Mouse (Mus musculus) neural tube, embryonic 11.5 days (tissue): ENCODE measurements at regions not wholly inside any gene's neighbourhood (a gene's known extent, or its start where the extent isn't known, plus 50 kb on each side); places are given as distances from the start of the nearest gene placed in this dataset.

Experiments
- ATAC-seq: fragments of 200-750 bp; cut with Nextera tagmentation; 2 replicates; pipeline ENCODE4 v1.8.0; 2017; ENCODE audit warnings: moderate number of reproducible peaks, mild to moderate bottlenecking, moderate TSS enrichment, moderate library complexity; ENCODE audit not compliant: insufficient read depth, low FRiP score, low TSS enrichment
- DNase-seq: peaks from one replicate; pipeline ENCODE4 v3.0.0-alpha.2; 2015; ENCODE audit warnings: low spot score
- H3K27ac ChIP-seq: fragments of 300-500 bp; sonication (generic); 2 replicates; pipeline ENCODE4 v1.5.1; 2014; ENCODE audit warnings: low read depth, mild to moderate bottlenecking, low read length
- H3K27me3 ChIP-seq: fragments of 300-500 bp; sonication (generic); 2 replicates; pipeline ENCODE4 v1.6.1; 2014; ENCODE audit warnings: mild to moderate bottlenecking, low read length, mixed read lengths; ENCODE audit not compliant: control insufficient read depth, insufficient read depth
- H3K36me3 ChIP-seq: fragments of 300-500 bp; sonication (generic); 2 replicates; pipeline ENCODE4 v1.6.1; 2014; ENCODE audit warnings: mild to moderate bottlenecking, low read length, moderate library complexity, mixed read lengths; ENCODE audit not compliant: control insufficient read depth, insufficient read depth
- H3K4me1 ChIP-seq: fragments of 300-500 bp; sonication (generic); 2 replicates; pipeline ENCODE4 v1.6.1; 2014; ENCODE audit warnings: low read length, mixed read lengths; ENCODE audit not compliant: control insufficient read depth, insufficient read depth
- H3K4me2 ChIP-seq: fragments of 300-500 bp; sonication (generic); 2 replicates; pipeline ENCODE4 v1.6.1; 2014; ENCODE audit warnings: low read depth, mild to moderate bottlenecking, moderate library complexity
- H3K4me3 ChIP-seq: fragments of 300-500 bp; sonication (generic); 2 replicates; pipeline ENCODE4 v1.5.1; 2014; ENCODE audit warnings: low read depth, low read length
- H3K9ac ChIP-seq: fragments of 300-500 bp; sonication (generic); 2 replicates; pipeline ENCODE4 v1.6.1; 2014; ENCODE audit warnings: mild to moderate bottlenecking, low read length
- H3K9me3 ChIP-seq: fragments of 300-500 bp; sonication (generic); 2 replicates; pipeline ENCODE4 v1.6.1; 2016; ENCODE audit warnings: low read length; ENCODE audit not compliant: control insufficient read depth
- WGBS: fragments of 180-500 bp; shearing (Covaris S2); extraction: QIAGEN DNeasy Blood & Tissue Kit; methylation state at CpG from one replicate; pipeline ENCODE4 v1.1.7; 2014; 5-methylcytosine and 5-hydroxymethylcytosine counted together

GRCm38 (mm10) chr10:24453507-24453906 is 141.7 kb upstream of the Ccn2 start:
- DNase-seq (no peak), ATAC-seq (no peak)
- H3K4me3 ChIP-seq = no peak overlapping the region
- H3K9me3 ChIP-seq = no peaks in the 10 kb centered on the region
- no peaks in the 10 kb centered on the region for H3K4me1 ChIP-seq
- no peak overlapping the region for H3K4me2 ChIP-seq
- no peak overlapping the region for H3K27ac ChIP-seq
- 0 out of 2 replicates have a peak, but pooled peaks cover 2% of the 10 kb centered on the region for H3K36me3 ChIP-seq
- 88% methylated on average over 4 of the region's 4 CpGs for WGBS
- no peaks in the 10 kb centered on the region for H3K27me3 ChIP-seq
- H3K9ac ChIP-seq = no peak overlapping the region

GRCm38 (mm10) chr10:24458667-24459066 is 136.6 kb upstream of the Ccn2 start:
- Histone ChIP-seq H3K27me3 (no peaks in the 10 kb centered on the region), H3K36me3 (0 out of 2 replicates have a peak, but pooled peaks cover 2% of the 10 kb centered on the region), H3K4me2 (no peak overlapping the region), H3K9me3 (no peaks in the 10 kb centered on the region), H3K4me1 (no peaks in the 10 kb centered on the region), H3K4me3 (no peak overlapping the region), H3K27ac (no peak overlapping the region), H3K9ac (no peak overlapping the region)
- DNase-seq (no peak), ATAC-seq (no peak)
- 73% methylated on average over 2 of the region's 2 CpGs for WGBS

DNA sequence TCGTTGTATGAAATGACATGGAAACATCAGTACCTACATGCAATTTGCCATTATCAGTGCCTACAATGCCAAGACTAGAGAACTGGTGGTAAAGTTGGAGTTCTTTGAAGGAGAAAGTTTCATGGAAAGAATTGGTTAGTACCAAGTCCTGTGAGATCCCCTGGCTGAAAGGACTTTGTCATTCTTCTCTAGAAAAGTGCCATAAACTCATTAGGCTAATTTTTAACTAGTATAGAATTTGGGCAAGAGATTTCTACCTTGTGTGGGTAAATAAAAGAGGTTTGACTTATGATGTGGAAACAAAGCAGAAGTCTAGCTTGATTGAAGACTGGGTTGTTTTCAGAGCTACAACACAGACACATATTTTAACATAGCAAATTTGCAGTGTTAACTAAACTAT is 131.4 kb upstream of the Ccn2 start:
- H3K4me3 ChIP-seq = no peak overlapping the region
- WGBS = 62% methylated on average over 1 of the region's 1 CpGs

GRCm38 (mm10) chr10:24464377-24464776 is 130.9 kb upstream of the Ccn2 start:
- ATAC-seq (no peak), DNase-seq (no peak)
- no peak overlapping the region for H3K27ac ChIP-seq
- no peaks in the 10 kb centered on the region for H3K36me3 ChIP-seq
- no peak overlapping the region for H3K4me2 ChIP-seq
- WGBS = 88% methylated on average over 3 of the region's 3 CpGs
- H3K9me3 ChIP-seq = no peaks in the 10 kb centered on the region
- H3K9ac ChIP-seq = no peak overlapping the region
- no peaks in the 10 kb centered on the region for H3K4me1 ChIP-seq
- no peak overlapping the region for H3K4me3 ChIP-seq
- no peaks in the 10 kb centered on the region for H3K27me3 ChIP-seq

More for the DNA sequence above, 131.4 kb upstream of the Ccn2 start:
- H3K9me3 ChIP-seq = no peaks in the 10 kb centered on the region
- H3K4me2 ChIP-seq = no peak overlapping the region
- no peak overlapping the region for H3K27ac ChIP-seq
- no peaks in the 10 kb centered on the region for H3K4me1 ChIP-seq
- no peak overlapping the region for H3K9ac ChIP-seq
- DNase-seq (no peak), ATAC-seq (no peak)
- H3K36me3 ChIP-seq = no peaks in the 10 kb centered on the region
- no peaks in the 10 kb centered on the region for H3K27me3 ChIP-seq

DNA sequence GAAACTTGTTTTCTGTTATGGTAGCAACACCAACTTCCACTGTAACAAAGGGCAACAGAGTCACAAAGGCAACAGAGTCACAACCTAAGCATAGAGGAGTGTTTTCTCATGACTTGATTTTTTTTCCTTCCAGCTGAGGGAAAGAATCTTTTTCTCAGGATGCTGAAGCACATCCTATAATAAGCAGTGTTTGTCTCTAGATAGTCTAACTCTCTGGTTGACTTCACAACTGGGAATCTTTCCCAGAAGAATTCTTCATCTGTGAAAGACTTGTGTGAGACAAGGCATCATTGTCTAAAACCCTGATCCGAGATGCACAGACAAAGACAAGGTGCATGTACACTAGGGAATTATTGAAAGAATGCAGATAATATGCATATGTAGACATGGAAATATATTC is 125.5 kb upstream of the Ccn2 start:
- Histone ChIP-seq H3K4me1 (no peaks in the 10 kb centered on the region), H3K27me3 (no peaks in the 10 kb centered on the region), H3K9me3 (no peaks in the 10 kb centered on the region), H3K27ac (no peak overlapping the region), H3K9ac (no peak overlapping the region), H3K4me3 (no peak overlapping the region), H3K4me2 (no peak overlapping the region), H3K36me3 (no peaks in the 10 kb centered on the region)
- ATAC-seq (no peak), DNase-seq (no peak)
- 90% methylated on average over 1 of the region's 1 CpGs for WGBS

DNA sequence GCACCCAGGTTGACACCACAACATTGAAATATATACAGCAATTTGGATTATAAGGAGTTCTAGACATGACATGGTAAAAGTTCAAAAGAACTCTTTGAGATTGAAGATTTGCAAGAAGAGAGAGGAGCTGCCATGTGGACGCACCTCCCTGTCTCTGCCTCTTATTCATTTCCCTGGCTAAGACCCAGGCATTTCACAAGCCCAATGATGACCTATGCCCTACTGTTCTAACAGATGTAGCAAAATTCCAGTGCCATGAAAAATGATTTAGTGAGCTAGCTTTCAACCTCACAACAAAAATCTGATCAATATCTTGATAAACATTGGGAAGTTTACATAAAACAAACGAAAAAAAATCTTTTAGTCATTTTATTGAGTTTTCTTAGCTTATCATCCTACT is 123.7 kb upstream of the Ccn2 start:
- Histone ChIP-seq H3K4me2 (no peak overlapping the region), H3K9me3 (no peaks in the 10 kb centered on the region), H3K27me3 (no peaks in the 10 kb centered on the region), H3K9ac (no peak overlapping the region), H3K4me1 (no peaks in the 10 kb centered on the region), H3K27ac (no peak overlapping the region), H3K4me3 (no peak overlapping the region), H3K36me3 (no peaks in the 10 kb centered on the region)
- no peak for ATAC-seq
- DNase-seq = no peak
- WGBS = 76% methylated on average over 2 of the region's 2 CpGs

GRCm38 (mm10) chr10:24476288-24476687 is 119.0 kb upstream of the Ccn2 start:
- Histone ChIP-seq H3K36me3 (no peaks in the 10 kb centered on the region), H3K27me3 (no peaks in the 10 kb centered on the region), H3K4me3 (no peak overlapping the region), H3K4me1 (no peaks in the 10 kb centered on the region), H3K4me2 (no peak overlapping the region), H3K27ac (no peak overlapping the region), H3K9ac (no peak overlapping the region), H3K9me3 (no peaks in the 10 kb centered on the region)
- ATAC-seq = no peak
- DNase-seq = no peak

DNA sequence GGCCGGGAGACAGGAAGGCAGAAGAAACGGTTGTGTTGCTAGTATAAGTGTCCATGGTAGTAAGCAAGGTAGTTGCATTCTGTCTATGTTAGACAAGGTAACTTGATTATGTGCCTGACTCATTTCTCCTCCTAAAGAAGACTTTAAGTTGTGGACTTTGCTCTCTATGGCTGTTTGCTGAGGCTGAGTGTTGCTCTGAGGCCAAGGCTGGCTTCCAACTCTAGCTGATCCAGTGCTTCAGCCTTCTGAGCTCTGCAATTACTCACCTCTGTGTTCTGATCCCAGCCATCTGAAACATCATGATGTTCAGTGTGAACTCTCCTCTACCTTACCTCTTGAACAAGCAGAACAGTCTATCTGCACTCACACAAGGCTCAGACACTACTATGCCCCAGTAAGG is 116.7 kb upstream of the Ccn2 start:
- Histone ChIP-seq H3K27me3 (no peaks in the 10 kb centered on the region), H3K9ac (no peak overlapping the region), H3K27ac (no peak overlapping the region), H3K36me3 (no peaks in the 10 kb centered on the region), H3K4me2 (no peak overlapping the region), H3K4me3 (no peak overlapping the region), H3K9me3 (no peaks in the 10 kb centered on the region), H3K4me1 (no peaks in the 10 kb centered on the region)
- no peak for ATAC-seq
- DNase-seq = no peak
- WGBS = 92% methylated on average over 2 of the region's 2 CpGs

- no peaks in the 10 kb centered on the region for H3K27me3 ChIP-seq
- 89% methylated on average over 11 of the region's 11 CpGs for WGBS
- no peaks in the 10 kb centered on the region for H3K36me3 ChIP-seq
Measured at GRCm38 (mm10) chr10:24479148-24479547, 116.1 kb upstream of the Ccn2 start.

More at GRCm38 (mm10) chr10:24479148-24479547, 116.1 kb upstream of the Ccn2 start:
- H3K27ac ChIP-seq = no peak overlapping the region
- DNase-seq = no peak
- H3K9ac ChIP-seq = no peak overlapping the region
- no peaks in the 10 kb centered on the region for H3K4me1 ChIP-seq
- H3K4me2 ChIP-seq = no peak overlapping the region
- no peaks in the 10 kb centered on the region for H3K9me3 ChIP-seq
- H3K4me3 ChIP-seq = no peak overlapping the region
- ATAC-seq = no peak
